Comparison of ENCODE assay signal across 8 mouse cellular contexts in genomic region chr7:128743898-128744297, GRCm38 (mm10). TPM values are rescaled to one million over a fixed set of nuclear protein-coding genes. Genes with fewer than 3 reads are reported as not detected.
DNase-seq lines count a peak whose midpoint lies in the region; ATAC-seq and TF ChIP-seq lines count a peak whose summit lies in the region.

No protein-coding gene starts in this region.

- peak overlapping the region; percentile 96; the same call in 1 of the 2 replicates for H3K9ac ChIP-seq in heart, embryonic 13.5 days
- peak overlapping the region; percentile 27; the same call in 1 of the 2 replicates for H3K9ac ChIP-seq in ES-Bruce4 (ENCODE audit: low read depth, poor library complexity, severe bottlenecking)
- H3K9ac ChIP-seq in liver, postnatal 0 days (replicated peaks), result no peak overlapping the region

- no peak for ATAC-seq in heart, embryonic 13.5 days (ENCODE audit: extremely low read depth, insufficient number of reproducible peaks, low FRiP score, low TSS enrichment)
- no peak for ATAC-seq in liver, postnatal 0 days
- no peak for ATAC-seq in erythroid progenitor cell, adult 5-6 weeks (replicated peaks; ENCODE audit: low FRiP score, poor library complexity, severe bottlenecking)

- no peak for TF ChIP-seq EP300 in ES-Bruce4 (IDR thresholded peaks at IDR 0.05; ENCODE audit: insufficient read depth, low read depth, low read length)
- TF ChIP-seq EP300 in liver, postnatal 0 days (IDR thresholded peaks at IDR 0.05; ENCODE audit: low read depth), result no peak

- H3K36me3 ChIP-seq in heart, embryonic 13.5 days, result peaks cover 12% of the 10 kb centered on the region; the same call in 1 of the 2 replicates
- H3K36me3 ChIP-seq in ES-Bruce4 (ENCODE audit: control insufficient read depth, insufficient read depth, low read length, poor library complexity, severe bottlenecking), result no peaks in the 10 kb centered on the region
- H3K36me3 ChIP-seq in hindbrain, embryonic 10.5 days, result peaks cover 8% of the 10 kb centered on the region; the same call in 1 of the 2 replicates
- 0 out of 2 replicates have a peak, but pooled peaks cover 5% of the 10 kb centered on the region for H3K36me3 ChIP-seq in liver, postnatal 0 days (replicated peaks; ENCODE audit: insufficient read depth, low read length)

- WGBS in heart, embryonic 13.5 days, result 44% methylated on average over 2 of the region's 2 CpGs
- WGBS in hindbrain, embryonic 10.5 days, result 65% methylated on average over 2 of the region's 2 CpGs
- 40% methylated on average over 2 of the region's 2 CpGs for WGBS in liver, postnatal 0 days (ENCODE audit: insufficient replicate concordance)

- H3K4me2 ChIP-seq in heart, embryonic 13.5 days, result peak overlapping the region; percentile 95
- H3K4me2 ChIP-seq in liver, postnatal 0 days (ENCODE audit: low read depth, low read length), result peak overlapping the region; percentile 92

- DNase-seq in heart, adult 18-20 months, result no peak
- DNase-seq in hindbrain, embryonic 10.5 days (ENCODE audit: low spot score), result no peak
- no peak for DNase-seq in liver, postnatal 0 days
- no peak for DNase-seq in layer of hippocampus, adult 9-10 months (ENCODE audit: low spot score)
- DNase-seq in thymus, postnatal 14 days, result no peak

- no peaks in the 10 kb centered on the region for H3K9me3 ChIP-seq in heart, embryonic 13.5 days
- no peaks in the 10 kb centered on the region for H3K9me3 ChIP-seq in ES-Bruce4 (replicated peaks; ENCODE audit: control insufficient read depth, insufficient read depth, low read length, poor library complexity, severe bottlenecking)
- H3K9me3 ChIP-seq in hindbrain, embryonic 10.5 days, result no peaks in the 10 kb centered on the region
- H3K9me3 ChIP-seq in liver, postnatal 0 days (ENCODE audit: low read length), result no peaks in the 10 kb centered on the region

- peaks cover 49% of the 10 kb centered on the region for H3K4me1 ChIP-seq in heart, embryonic 13.5 days
- no peaks in the 10 kb centered on the region for H3K4me1 ChIP-seq in ES-Bruce4 (ENCODE audit: control insufficient read depth, insufficient read depth, low read length)
- H3K4me1 ChIP-seq in hindbrain, embryonic 10.5 days (replicated peaks), result peaks cover 42% of the 10 kb centered on the region
- H3K4me1 ChIP-seq in liver, postnatal 0 days (ENCODE audit: insufficient read depth), result peaks cover 44% of the 10 kb centered on the region

- H3K4me3 ChIP-seq in heart, embryonic 13.5 days, result peak overlapping the region; percentile 84
- H3K4me3 ChIP-seq in ES-Bruce4 (ENCODE audit: low read depth, low read length), result no peak overlapping the region
- H3K4me3 ChIP-seq in hindbrain, embryonic 10.5 days, result peak overlapping the region; percentile 98
- H3K4me3 ChIP-seq in liver, postnatal 0 days (ENCODE audit: low read depth, low read length), result no peak overlapping the region

- no peak for TF ChIP-seq CTCF in ES-Bruce4 (IDR thresholded peaks at IDR 0.05; ENCODE audit: low read depth, low read length)
- no peak for TF ChIP-seq CTCF in liver, postnatal 0 days (IDR thresholded peaks at IDR 0.05; ENCODE audit: low read depth)

- H3K27me3 ChIP-seq in heart, embryonic 13.5 days (replicated peaks), result no peaks in the 10 kb centered on the region; the same call in 1 of the 2 replicates
- H3K27me3 ChIP-seq in ES-Bruce4 (ENCODE audit: control insufficient read depth, insufficient read depth, low read length, poor library complexity, severe bottlenecking), result no peaks in the 10 kb centered on the region
- peaks cover 21% of the 10 kb centered on the region for H3K27me3 ChIP-seq in hindbrain, embryonic 10.5 days (ENCODE audit: insufficient read depth, poor library complexity, severe bottlenecking)
- H3K27me3 ChIP-seq in liver, postnatal 0 days (ENCODE audit: insufficient read depth, low read length), result no peaks in the 10 kb centered on the region

- no peak overlapping the region for H3K27ac ChIP-seq in heart, embryonic 13.5 days (replicated peaks)
- H3K27ac ChIP-seq in ES-Bruce4 (ENCODE audit: insufficient read depth, low read length), result no peak overlapping the region
- no peak overlapping the region for H3K27ac ChIP-seq in hindbrain, embryonic 10.5 days
- no peak overlapping the region for H3K27ac ChIP-seq in liver, postnatal 0 days (ENCODE audit: low read depth)

- no peak for TF ChIP-seq POLR2A in ES-Bruce4 (IDR thresholded peaks at IDR 0.05; ENCODE audit: insufficient read depth, low read length)

RNA-seq across cellular contexts. Expression of gene Sec23ip, which starts 0.8 kb away (rescaled TPM):
- polyA plus RNA-seq in heart, embryonic 13.5 days (2015; fragmentation: Nextera tagmentation; extraction: Ambion mirVana), result 30.7 and 31.4 TPM in 2 replicates
- 10 to 100 TPM; 19.0 to 27.6 TPM for total RNA-seq in heart, adult 18-20 months (2021)
- polyA plus RNA-seq in ES-Bruce4 (2011; ENCODE audit: insufficient read depth, insufficient read length, low read depth, missing spikeins), result 55.0 and 55.2 TPM in 2 replicates
- polyA plus RNA-seq in hindbrain, embryonic 10.5 days (2016; fragmentation: Nextera tagmentation; extraction: Ambion mirVana), result 42.6 and 45.2 TPM in 2 replicates
- 10.2 and 11.3 TPM in 2 replicates for polyA plus RNA-seq in liver, postnatal 0 days (2015; fragmentation: Nextera tagmentation; extraction: Ambion mirVana)
- total RNA-seq in erythroid progenitor cell, adult 5-6 weeks (2015; ENCODE audit: low replicate concordance), result 15.5 and 38.6 TPM in 2 replicates
- 23.8 and 26.3 TPM in 2 replicates for total RNA-seq in erythroid progenitor cell, adult 5-6 weeks (2017; ENCODE audit: low replicate concordance)

RNA-seq across cellular contexts. Expression of gene Mcmbp, which starts 3.6 kb away (rescaled TPM):
- polyA plus RNA-seq in heart, embryonic 13.5 days (2015; fragmentation: Nextera tagmentation; extraction: Ambion mirVana), result 37.7 and 39.8 TPM in 2 replicates
- total RNA-seq in heart, adult 18-20 months (2021), result 10 to 100 TPM; 21.7 to 23.7 TPM
- polyA plus RNA-seq in ES-Bruce4 (2011; ENCODE audit: insufficient read depth, insufficient read length, low read depth, missing spikeins), result 78.5 and 81.8 TPM in 2 replicates
- 68.0 and 75.3 TPM in 2 replicates for polyA plus RNA-seq in hindbrain, embryonic 10.5 days (2016; fragmentation: Nextera tagmentation; extraction: Ambion mirVana)
- 19.5 and 19.9 TPM in 2 replicates for polyA plus RNA-seq in liver, postnatal 0 days (2015; fragmentation: Nextera tagmentation; extraction: Ambion mirVana)
- 23.8 and 50.7 TPM in 2 replicates for total RNA-seq in erythroid progenitor cell, adult 5-6 weeks (2015; ENCODE audit: low replicate concordance)
- total RNA-seq in erythroid progenitor cell, adult 5-6 weeks (2017; ENCODE audit: low replicate concordance), result 11.9 and 15.3 TPM in 2 replicates

Comparison
In these comparisons a context has a peak if more than half of its experiments do, and no peak if none do; other contexts are left out.
1. H3K4me3 ChIP-seq: peak in heart, embryonic 13.5 days (single experiment) and hindbrain, embryonic 10.5 days (single experiment); none in ES-Bruce4 (single experiment) and liver, postnatal 0 days (single experiment).